Mouse (Mus musculus) Patski (cell line): ENCODE results near the gene Ppox. TPM values are rescaled to one million over a fixed set of nuclear protein-coding genes. Genes with fewer than 3 reads are reported as not detected.
"Not testable (repeated sequence)": the region's sequence is repeated elsewhere in the genome, so short reads cannot be mapped to it uniquely, and the experiment has no call there.

Experiments
- ATAC-seq: fragments of 100-300 bp; one replicate; pipeline ENCODE4 v1.8.0; 2021
- CTCF ChIA-PET: fragments of 350-600 bp; sonication (Branson Sonifier 250); formaldehyde crosslinking; loops from one replicate; lab custom pipeline; 2022; ENCODE audit warnings: inconsistent platforms; lab: Charles Lee
- POLR2A ChIA-PET: fragments of 350-600 bp; sonication (Branson Sonifier 250); formaldehyde crosslinking; loops from one replicate; lab custom pipeline; 2022; ENCODE audit warnings: antibody characterized with exemption, inconsistent platforms; lab: Charles Lee
- DNase-seq: peaks from one replicate; pipeline ENCODE4 v3.0.0-alpha.2; 2011; ENCODE audit warnings: low read depth, low spot score
- H3K27me3 ChIP-seq: fragments of 371-371 bp; one replicate; pipeline ENCODE4 v1.5.1; 2021
- CTCF ChIP-seq: fragments of 100-300 bp; IDR thresholded peaks from one replicate; pipeline ENCODE4 v1.5.1; 2021
- in situ Hi-C: fragments of 300-500 bp; cut with MboI; formaldehyde crosslinking; loops from 3 replicates; pipeline ENCODE4 v1.11.1; 2018; ENCODE audit warnings: low pct_unique_long_range_greater_than_20kb, mixed read lengths
- polyA plus RNA-seq: library from polyadenylated mRNA; unstranded; gene quantifications from one replicate; pipeline ENCODE4 v1.2.3, GENCODE M21; 2021

Gene Ppox
- 41.9 TPM for polyA plus RNA-seq

DNA sequence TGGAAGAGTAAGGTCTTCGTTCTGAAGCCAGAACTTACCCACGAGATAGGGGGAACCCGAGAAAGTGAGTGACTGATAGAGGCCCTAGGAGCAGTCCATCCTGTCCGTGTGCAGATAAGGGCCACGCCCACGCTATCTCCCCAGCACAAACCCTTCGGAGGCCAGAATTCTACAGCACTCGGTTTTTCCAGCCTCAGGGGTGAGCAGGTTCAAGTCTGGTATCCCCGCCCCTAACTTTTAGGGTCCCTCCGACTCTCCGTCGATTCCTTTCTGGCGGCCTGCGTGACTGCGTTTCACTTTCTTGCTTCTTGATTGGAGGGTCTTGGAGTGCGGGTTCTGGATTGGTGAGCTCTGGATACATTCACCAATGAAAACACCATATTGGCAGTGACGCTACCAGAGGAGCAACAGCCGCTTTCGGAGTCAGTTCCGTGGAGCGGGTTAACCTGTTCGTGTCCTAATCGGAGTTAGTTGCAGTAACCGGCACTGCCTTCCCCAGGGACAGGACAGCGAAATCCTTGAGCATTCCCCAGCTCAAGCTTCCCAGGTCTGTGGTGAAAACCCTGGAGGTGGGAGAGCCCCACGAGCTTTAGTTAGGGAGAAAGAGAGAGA, at the start of gene Ppox:
TSS of gene Ppox (minus strand) at position 271 of the 612 bp plus-strand sequence.
- H3K27me3 ChIP-seq: no peaks in the 10 kb centered on the region
- no peak for TF ChIP-seq CTCF
- DNase-seq (no peak), ATAC-seq (peak; percentile 97)
- POLR2A ChIA-PET: interaction anchor here (1.2 kb wide), 1 partner anchor 9 kb away, joined by 5 read pairs; no protein-coding TSS in a partner anchor
- in situ Hi-C loops: no loop called here
- CTCF ChIA-PET: interaction anchor here (0.7 to 2.2 kb wide), 17 partner anchors 9 to 179 kb away, joined by 3 to 17 read pairs (median 4); partner anchors contain the start of genes B4galt3, Cfap126, Fcer1g and Ndufs2

DNA sequence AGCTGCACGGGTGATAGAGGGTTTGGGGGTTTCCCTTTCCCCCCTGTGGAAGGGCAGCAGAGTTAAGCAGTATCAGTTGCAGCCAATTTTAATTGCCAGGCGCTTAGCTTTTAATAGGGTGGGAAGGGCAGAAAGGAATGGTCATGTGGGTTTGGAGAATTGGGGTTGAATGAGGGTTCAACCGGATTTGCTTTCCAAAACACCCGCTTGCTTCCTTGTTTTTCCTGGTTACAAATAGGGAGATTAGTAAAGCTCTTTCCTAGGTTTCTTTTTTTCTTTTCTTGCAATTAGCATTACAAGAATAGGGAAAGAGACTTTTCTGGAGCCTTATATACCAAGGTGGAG, 49.2 kb upstream of the Ppox start:
- CTCF ChIA-PET: interaction anchor here (0.6 to 1.4 kb wide), 2 partner anchors 24 to 218 kb away, joined by 3 read pairs; no protein-coding TSS in a partner anchor
- no peak for TF ChIP-seq CTCF
- DNase-seq (no peak), ATAC-seq (no peak)
- in situ Hi-C loops: no loop called here
- POLR2A ChIA-PET: interaction anchor here (1.5 kb wide), 1 partner anchor 16 kb away, joined by 6 read pairs; the partner anchor contains the start of genes Nit1 and Pfdn2
- no peaks in the 10 kb centered on the region for H3K27me3 ChIP-seq

DNA sequence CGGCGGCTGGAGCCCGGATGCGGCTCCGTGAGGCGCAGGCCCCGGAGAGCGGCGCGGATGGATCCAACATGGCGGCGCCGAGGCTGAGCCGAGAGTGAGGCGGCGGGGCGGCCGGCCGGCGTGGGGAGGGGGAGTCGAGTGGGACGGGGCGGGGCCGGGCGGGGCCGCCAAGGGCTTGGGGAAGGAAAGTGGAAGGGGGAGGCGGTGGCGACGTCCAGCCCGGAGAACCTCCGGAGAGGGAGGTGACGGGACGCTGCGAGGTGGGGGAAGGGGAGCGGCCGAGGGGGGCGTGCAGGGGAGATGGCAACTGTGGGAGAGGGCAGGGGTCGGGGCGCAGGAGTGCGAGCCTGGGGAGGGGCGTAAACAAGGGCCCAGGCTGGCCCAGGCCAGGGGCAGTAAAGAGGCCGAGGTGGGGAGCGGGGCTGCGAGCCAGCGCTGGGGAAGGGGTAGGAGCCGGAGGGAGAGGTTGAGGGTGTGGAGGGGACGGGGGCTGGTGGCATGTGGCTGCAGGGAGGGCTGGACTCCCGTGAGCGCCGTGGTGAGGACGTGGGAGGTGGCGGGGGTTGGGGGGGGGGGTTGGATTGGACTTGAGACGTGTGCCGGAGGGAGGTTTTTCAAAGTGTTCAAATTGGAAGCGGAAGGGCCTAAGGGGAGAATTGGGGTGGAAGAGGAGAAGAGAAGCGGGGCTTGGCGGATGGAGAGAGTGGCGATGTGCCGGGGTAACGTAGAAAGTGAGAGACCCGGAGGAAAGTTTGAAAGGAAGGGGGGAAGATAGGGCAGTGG, 48.6 kb upstream of the Ppox start:
- CTCF ChIA-PET: interaction anchor here (0.6 to 1.9 kb wide), 4 partner anchors 22 to 218 kb away, joined by 3 to 4 read pairs (median 4); no protein-coding TSS in a partner anchor
- peak; percentile 17 for ATAC-seq

DNA sequence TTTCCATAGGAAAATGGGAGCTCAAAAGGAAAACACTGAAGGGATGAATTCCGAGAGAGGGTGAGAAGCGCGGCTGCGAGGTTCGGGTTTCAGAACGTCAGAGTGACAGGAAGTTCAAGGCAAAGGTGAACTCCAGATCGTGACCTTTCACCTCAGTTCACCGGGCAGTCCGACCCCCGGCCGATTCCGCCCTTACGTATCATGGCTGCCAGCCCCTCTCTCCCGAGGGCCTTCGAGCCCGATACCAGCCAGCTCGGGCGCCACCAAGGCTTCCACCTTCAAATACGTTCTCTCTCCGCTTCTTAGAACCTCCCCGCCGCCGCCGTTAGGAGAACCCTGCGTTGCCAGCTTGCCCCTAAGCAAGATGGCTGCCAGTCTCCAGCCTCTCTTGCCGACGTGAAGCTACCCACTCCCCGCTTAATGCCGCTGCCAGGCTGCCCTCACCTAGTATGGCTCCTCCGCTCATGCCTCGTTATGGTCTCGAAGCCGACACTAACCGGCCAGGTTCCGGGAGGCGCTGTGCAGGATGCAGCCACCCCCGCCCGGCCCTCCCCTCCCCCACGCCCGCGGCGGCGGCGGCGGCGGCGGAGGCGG, 48.0 kb upstream of the Ppox start, which contains the start of gene Dedd:
TSS of gene Dedd (plus strand) at position 307 of the 594 bp plus-strand sequence.
- DNase-seq: peak; percentile 68
- in situ Hi-C loops: no loop called here
- ATAC-seq: peak; percentile 91
- TF ChIP-seq CTCF: no peak
- CTCF ChIA-PET: interaction anchor here (0.9 to 2.0 kb wide), 9 partner anchors 9 to 173 kb away, joined by 3 to 4 read pairs (median 4); partner anchors contain the start of genes Nit1 and Pfdn2
- POLR2A ChIA-PET: interaction anchor here (1.1 to 1.9 kb wide), 2 partner anchors 16 to 59 kb away, joined by 3 to 10 read pairs; partner anchors contain the start of genes B4galt3, Nit1 and Pfdn2
- no peaks in the 10 kb centered on the region for H3K27me3 ChIP-seq

More for the DNA sequence above, 48.6 kb upstream of the Ppox start:
- DNase-seq: no peak
- in situ Hi-C loops: no loop called here
- H3K27me3 ChIP-seq: no peaks in the 10 kb centered on the region
- TF ChIP-seq CTCF: no peak
- POLR2A ChIA-PET: interaction anchor here (1.5 to 1.9 kb wide), 2 partner anchors 16 kb away, joined by 6 to 10 read pairs; partner anchors contain the start of genes Nit1 and Pfdn2

DNA sequence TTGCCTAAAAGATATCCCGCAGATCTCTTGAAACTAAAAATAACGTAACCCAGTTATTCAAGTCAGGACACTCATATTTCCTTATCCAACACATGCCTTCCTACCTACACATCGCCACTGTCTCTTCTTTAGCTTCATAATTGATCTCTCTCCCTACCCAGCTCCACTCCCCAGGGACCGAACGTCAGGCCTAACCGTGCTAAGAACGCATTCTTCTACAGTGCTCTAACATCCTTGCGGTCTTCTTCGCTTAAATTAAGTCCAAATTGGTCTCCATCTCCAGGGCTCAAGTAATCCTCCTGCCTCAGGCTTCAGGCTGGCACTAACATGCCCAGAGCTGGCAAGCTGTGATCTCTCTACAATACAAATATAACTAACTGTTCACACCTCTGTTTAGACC, 47.3 kb upstream of the Ppox start:
- no peak for ATAC-seq
- no peaks in the 10 kb centered on the region for H3K27me3 ChIP-seq
- no peak for TF ChIP-seq CTCF
- ChIA-PET POLR2A (interaction anchor here (0.5 to 1.9 kb wide), 3 partner anchors 17 to 58 kb away, joined by 3 to 10 read pairs (median 3); partner anchors contain the start of genes B4galt3, Nit1 and Pfdn2), CTCF (interaction anchor here (0.9 to 2.0 kb wide), 9 partner anchors 10 to 173 kb away, joined by 3 to 4 read pairs (median 4); partner anchors contain the start of genes Nit1 and Pfdn2)
- DNase-seq: no peak
- in situ Hi-C loops: no loop called here

DNA sequence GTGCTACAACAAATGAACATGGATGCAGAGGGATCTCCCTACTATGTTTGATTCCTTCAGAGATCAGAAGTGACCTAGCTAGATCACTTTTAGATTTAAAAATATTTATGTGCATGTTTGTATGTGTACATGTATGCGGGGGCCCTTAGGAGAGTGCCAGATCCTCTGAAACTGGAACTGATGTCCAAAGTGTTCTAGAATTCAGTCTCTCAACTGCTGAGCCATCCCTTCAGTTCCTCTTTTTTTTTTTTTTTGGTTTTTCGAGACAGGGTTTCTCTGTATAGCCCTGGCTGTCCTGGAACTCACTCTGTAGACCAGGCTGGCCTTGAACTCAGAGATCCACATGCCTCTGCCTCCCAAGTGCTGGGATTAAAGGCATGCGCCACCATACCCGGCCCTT, 45.6 kb upstream of the Ppox start:
- POLR2A ChIA-PET, ATAC-seq, in situ Hi-C loops, DNase-seq, H3K27me3 ChIP-seq: not testable (repeated sequence)
- CTCF ChIA-PET: interaction anchor here (1.3 to 2.0 kb wide), 2 partner anchors 16 to 32 kb away, joined by 4 read pairs; no protein-coding TSS in a partner anchor

DNA sequence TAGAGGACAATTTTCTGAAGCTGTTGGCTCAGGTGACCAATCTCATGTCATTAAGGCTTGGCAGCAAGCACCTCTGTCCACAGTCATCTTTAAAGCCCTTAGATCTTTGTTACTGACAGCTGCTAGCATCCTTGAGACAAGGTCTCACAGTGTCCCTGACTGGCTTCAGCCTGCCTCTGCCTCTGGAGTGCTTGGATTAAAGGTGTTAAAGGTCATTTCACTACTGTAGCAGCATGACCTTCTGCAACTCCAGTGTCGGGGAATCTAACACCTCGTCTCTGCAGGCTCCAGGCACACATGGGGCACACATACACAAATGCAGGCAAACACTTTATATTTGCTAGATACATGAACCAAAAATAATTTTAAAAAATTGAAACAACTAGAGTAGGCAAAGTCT, 44.6 kb upstream of the Ppox start:
- POLR2A ChIA-PET: no interaction called here
- ATAC-seq (no peak), DNase-seq (no peak)
- in situ Hi-C loops: no loop called here
- H3K27me3 ChIP-seq: no peaks in the 10 kb centered on the region
- no peak for TF ChIP-seq CTCF
- CTCF ChIA-PET: interaction anchor here (1.4 to 5.4 kb wide), 2 partner anchors 32 to 62 kb away, joined by 3 to 37 read pairs; no protein-coding TSS in a partner anchor

DNA sequence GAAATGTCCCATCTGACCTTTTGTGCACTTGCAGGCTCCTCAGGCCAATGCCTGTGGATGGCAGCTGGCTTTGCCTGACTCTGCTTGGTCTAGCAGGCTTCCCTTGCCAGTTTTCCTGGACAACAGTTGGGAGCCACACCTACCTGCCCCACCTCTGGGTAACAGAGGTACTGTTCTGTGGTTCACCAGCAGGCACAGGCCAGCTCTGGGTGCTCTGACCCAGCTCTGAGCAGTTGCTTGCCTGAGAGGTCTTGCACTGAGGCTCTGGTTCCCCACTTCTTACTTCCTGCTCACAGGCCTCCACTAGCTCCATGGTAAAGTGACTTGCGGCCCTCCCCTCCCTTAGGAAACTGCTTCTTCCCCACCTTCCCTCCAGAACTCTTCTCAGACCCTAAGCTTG, 41.0 kb upstream of the Ppox start:
- TF ChIP-seq CTCF: no peak
- in situ Hi-C loops: loop anchor here (5.0 kb wide), 1 partner anchor 35 kb away; no protein-coding TSS in a partner anchor
- ChIA-PET CTCF (interaction anchor here (0.9 to 5.4 kb wide), 4 partner anchors 10 to 148 kb away, joined by 3 to 37 read pairs (median 4); no protein-coding TSS in a partner anchor), POLR2A (interaction anchor here (1.8 kb wide), 1 partner anchor 36 kb away, joined by 6 read pairs; no protein-coding TSS in a partner anchor)
- ATAC-seq (peak; percentile 54), DNase-seq (no peak)
- no peaks in the 10 kb centered on the region for H3K27me3 ChIP-seq

DNA sequence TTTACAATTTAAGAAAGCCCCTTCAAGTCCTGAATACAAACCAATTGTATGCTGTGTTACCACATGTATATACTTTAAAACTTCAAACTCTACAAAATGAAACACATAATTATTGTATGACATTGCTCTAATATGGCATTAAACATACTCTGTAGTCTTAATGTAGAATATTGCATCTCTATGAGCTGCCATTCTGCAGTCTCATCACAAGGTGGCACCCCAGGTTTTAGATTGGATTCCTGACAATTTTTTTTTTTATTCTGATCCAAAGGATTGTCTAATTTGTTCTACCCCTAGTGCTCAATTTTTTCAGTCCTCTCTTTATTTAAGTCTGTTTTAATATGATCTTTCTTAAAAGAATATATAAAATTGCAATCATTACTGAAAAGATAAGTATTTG, 40.4 kb upstream of the Ppox start:
- ChIA-PET POLR2A (interaction anchor here (0.6 to 1.8 kb wide), 2 partner anchors 37 to 203 kb away, joined by 3 to 6 read pairs; no protein-coding TSS in a partner anchor), CTCF (interaction anchor here (0.8 to 5.4 kb wide), 5 partner anchors 11 to 148 kb away, joined by 3 to 37 read pairs (median 4); no protein-coding TSS in a partner anchor)
- no peak for ATAC-seq
- DNase-seq: no peak
- TF ChIP-seq CTCF: peak; percentile 55
- H3K27me3 ChIP-seq: no peaks in the 10 kb centered on the region
- in situ Hi-C loops: loop anchor here (5.0 kb wide), 1 partner anchor 36 kb away; no protein-coding TSS in a partner anchor
